Comparison of ENCODE assay signal across 1 mouse cellular context in genomic region chr2:164746693-164747092, GRCm38 (mm10).
TF ChIP-seq lines count a peak whose summit lies in the region.

No protein-coding gene starts in this region.

TF ChIP-seq in MEL, 35 proteins besides CTCF, POLR2A, EP300 and RAD21 (continued from another document):
- TF ChIP-seq ZKSCAN1 (IDR thresholded peaks at IDR 0.05; ENCODE audit: low read depth, low read length) (no peak), MAX (IDR thresholded peaks at IDR 0.05; ENCODE audit: low read length) (no peak), CHD2 (IDR thresholded peaks at IDR 0.05; ENCODE audit: low read length) (no peak), SMC3 (IDR thresholded peaks at IDR 0.05; ENCODE audit: low read depth, low read length) (no peak), TCF12 (IDR thresholded peaks at IDR 0.05; ENCODE audit: low read depth, low read length) (no peak), GABPA (IDR thresholded peaks at IDR 0.05; ENCODE audit: low read depth, low read length) (no peak), KAT2A (conservative IDR thresholded peaks at IDR 0.05; ENCODE audit: low read depth, low read length) (no peak), TAL1 (IDR thresholded peaks at IDR 0.05; ENCODE audit: low read length) (no peak), HCFC1 (IDR thresholded peaks at IDR 0.05; ENCODE audit: low read depth, low read length) (no peak), ETS1 (IDR thresholded peaks at IDR 0.05; ENCODE audit: low read depth, low read length) (no peak), ZNF384 (IDR thresholded peaks at IDR 0.05; ENCODE audit: low read depth, low read length) (no peak), MAFK (IDR thresholded peaks at IDR 0.05; ENCODE audit: borderline replicate concordance, low read depth, low read length) (no peak), MYB (IDR thresholded peaks at IDR 0.05; ENCODE audit: low read depth, low read length) (no peak), ZMIZ1 (IDR thresholded peaks at IDR 0.05; ENCODE audit: low read depth, low read length) (no peak), MEF2A (IDR thresholded peaks at IDR 0.05; ENCODE audit: extremely low read depth, insufficient replicate concordance, low read depth, low read length, poor library complexity, severe bottlenecking) (no peak)
TF ChIP-seq in MEL: peak in this region for 0.
